Mouse (Mus musculus) heart, postnatal 0 days (tissue): ENCODE data around the gene Ccdc85c. TPM values are rescaled to one million over a fixed set of nuclear protein-coding genes. Genes with fewer than 3 reads are reported as not detected.

Source experiments
- ATAC-seq: fragments of 200-750 bp; cut with Nextera tagmentation; 2 replicates; pipeline ENCODE4 v1.8.0; 2017; ENCODE audit warnings: low read depth, moderate number of reproducible peaks, moderate library complexity; ENCODE audit not compliant: insufficient read depth
- DNase-seq: peaks from one replicate; pipeline ENCODE4 v3.0.0-alpha.2; 2016; ENCODE audit warnings: low spot score
- H3K27ac ChIP-seq: fragments of 300-500 bp; sonication (generic); 2 replicates; pipeline ENCODE4 v1.5.1; 2014; ENCODE audit warnings: low read depth, mild to moderate bottlenecking
- H3K27me3 ChIP-seq: fragments of 300-500 bp; sonication (generic); 2 replicates; pipeline ENCODE4 v1.6.1; 2014; ENCODE audit warnings: low read length, mixed read lengths; ENCODE audit not compliant: control insufficient read depth, insufficient read depth
- H3K36me3 ChIP-seq: fragments of 300-500 bp; sonication (generic); replicated peaks from 2 replicates; pipeline ENCODE4 v1.6.1; 2014; ENCODE audit warnings: low read length, mixed read lengths; ENCODE audit not compliant: control insufficient read depth, insufficient read depth
- H3K4me1 ChIP-seq: fragments of 300-500 bp; sonication (generic); 2 replicates; pipeline ENCODE4 v1.6.1; 2014; ENCODE audit warnings: antibody characterized with exemption; ENCODE audit not compliant: control insufficient read depth, insufficient read depth
- H3K4me2 ChIP-seq: fragments of 300-500 bp; sonication (generic); 2 replicates; pipeline ENCODE4 v1.6.1; 2014; ENCODE audit warnings: low read depth, mild to moderate bottlenecking, low read length, moderate library complexity
- H3K4me3 ChIP-seq: fragments of 300-500 bp; sonication (generic); 2 replicates; pipeline ENCODE4 v1.5.1; 2014; ENCODE audit warnings: low read depth, low read length
- H3K9ac ChIP-seq: fragments of 300-500 bp; sonication (generic); replicated peaks from 2 replicates; pipeline ENCODE4 v1.6.1; 2014; ENCODE audit warnings: low read depth, low read length, mixed read lengths
- H3K9me3 ChIP-seq: fragments of 300-500 bp; sonication (generic); replicated peaks from 2 replicates; pipeline ENCODE4 v1.6.1; 2016; ENCODE audit warnings: low read length; ENCODE audit not compliant: control insufficient read depth
- CTCF ChIP-seq: IDR thresholded peaks from 2 replicates; pipeline ENCODE4 v1.5.1; 2016; ENCODE audit warnings: antibody characterized with exemption, control low read depth, low read depth
- EP300 ChIP-seq: IDR thresholded peaks from 2 replicates; pipeline ENCODE4 v1.6.1; 2016; ENCODE audit warnings: antibody characterized with exemption, low read depth
- WGBS: fragments of 180-500 bp; shearing (Covaris S2); extraction: QIAGEN DNeasy Blood & Tissue Kit; methylation state at CpG from one replicate; pipeline ENCODE4 v1.1.7; 2014; 5-methylcytosine and 5-hydroxymethylcytosine counted together
- polyA plus RNA-seq: library from polyadenylated mRNA; unstranded; fragments of >200 nt; fragmentation: Nextera tagmentation; extraction: Ambion mirVana; gene quantifications from 2 replicates; pipeline ENCODE4 v1.2.1, GENCODE M21; 2015
- total RNA-seq: library from RNA; depleted of rRNA; stranded (reverse); fragments of >200 nt; gene quantifications from 2 replicates; pipeline ENCODE4 v1.2.3, GENCODE M21; 2014; ENCODE audit warnings: low replicate concordance

Gene Ccdc85c
- total and polyA plus RNA-seq, 2 experiments from 2014 or later: 7.8 to 44.7 TPM

DNA sequence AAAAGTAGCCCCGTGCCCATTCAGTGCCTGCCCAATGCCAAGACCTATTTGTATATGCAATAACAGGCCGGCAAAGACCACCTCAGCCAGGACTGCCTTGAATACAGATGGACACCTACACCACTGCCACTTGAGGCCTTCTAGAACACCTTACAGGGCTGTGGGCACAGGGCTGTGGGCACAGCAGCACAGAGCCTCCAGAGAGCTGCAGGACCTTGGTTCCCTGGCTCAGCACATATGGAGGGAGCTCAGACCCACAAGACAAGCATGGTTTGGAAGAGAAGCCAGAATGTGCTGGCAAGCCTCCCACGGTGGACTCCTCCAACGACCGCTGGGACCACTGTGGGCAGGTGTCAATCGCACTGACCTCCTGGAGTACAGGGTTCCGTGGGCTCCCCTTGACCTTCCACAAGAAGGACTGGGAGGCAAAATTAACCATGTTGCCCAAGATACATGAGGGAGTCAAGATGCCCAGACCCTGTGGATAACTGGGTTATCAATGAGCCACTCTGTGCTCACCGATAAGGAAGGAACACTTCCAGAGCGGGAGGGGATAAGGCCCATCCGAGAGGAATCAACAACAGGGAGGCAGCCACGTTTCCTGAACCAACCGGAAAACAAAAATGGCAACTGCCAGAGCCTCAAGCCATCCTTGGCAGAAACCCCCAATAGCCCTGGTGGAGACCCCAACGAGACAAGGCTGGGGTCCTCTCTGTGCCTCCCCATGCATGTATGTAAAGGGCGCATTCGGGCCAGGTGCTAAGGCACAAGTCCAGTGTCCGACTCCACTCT, 3.7 kb downstream of the Ccdc85c start:
- 49% methylated on average over 16 of the region's 16 CpGs for WGBS
- TF ChIP-seq CTCF: no peak
- no peak for TF ChIP-seq EP300

DNA sequence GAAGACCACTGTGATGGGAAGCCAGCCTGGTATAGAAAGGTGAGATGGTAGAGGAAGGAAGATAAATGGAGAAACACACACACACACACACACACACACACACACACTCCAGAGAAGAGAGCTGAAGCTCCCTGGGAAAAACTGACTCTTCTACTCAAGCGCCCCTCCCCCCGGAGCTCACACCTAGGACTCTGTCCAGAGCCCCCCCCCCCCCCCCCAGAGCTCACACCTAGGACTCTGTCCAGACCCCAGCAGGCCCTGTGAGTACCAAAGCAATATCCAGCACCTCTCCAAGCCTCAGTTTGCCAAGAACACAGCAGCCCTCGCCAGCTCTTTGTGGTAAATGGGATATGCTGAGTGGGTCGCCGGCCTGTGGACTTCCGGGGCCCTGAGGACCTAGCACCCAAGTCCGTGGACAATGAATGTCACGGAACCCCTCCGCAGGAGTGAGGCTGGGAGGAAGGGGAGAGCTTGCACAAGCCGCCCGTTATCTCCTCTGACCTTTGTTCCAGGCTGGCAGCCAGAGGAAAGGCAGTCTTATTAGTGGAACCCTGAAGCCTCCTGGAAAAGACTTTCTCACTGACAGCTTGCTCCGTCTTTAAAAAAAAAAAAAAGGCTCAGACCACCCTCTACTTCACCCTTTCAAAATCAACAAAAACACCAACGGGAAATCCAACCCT, 4.8 kb downstream of the Ccdc85c start:
- Histone ChIP-seq H3K4me2 (peak overlapping the region; percentile 35), H3K9ac (no peak overlapping the region), H3K27ac (peak overlapping the region; percentile 41), H3K27me3 (no peaks in the 10 kb centered on the region), H3K4me3 (no peak overlapping the region), H3K9me3 (no peaks in the 10 kb centered on the region), H3K36me3 (no peaks in the 10 kb centered on the region), H3K4me1 (peaks cover 78% of the 10 kb centered on the region)
- DNase-seq (peak; percentile 70), ATAC-seq (no peak)
- TF ChIP-seq EP300 (no peak), CTCF (no peak)
- WGBS: 22% methylated on average over 12 of the region's 13 CpGs

More for the DNA sequence above, 3.7 kb downstream of the Ccdc85c start:
- no peak for ATAC-seq
- no peaks in the 10 kb centered on the region for H3K9me3 ChIP-seq
- peak overlapping the region; percentile 25 for H3K4me2 ChIP-seq
- DNase-seq: no peak
- H3K36me3 ChIP-seq: no peaks in the 10 kb centered on the region
- H3K4me1 ChIP-seq: peaks cover 72% of the 10 kb centered on the region
- H3K4me3 ChIP-seq: no peak overlapping the region
- H3K27ac ChIP-seq: peak overlapping the region; percentile 33; the same call in 1 of the 2 replicates
- H3K27me3 ChIP-seq: no peaks in the 10 kb centered on the region
- H3K9ac ChIP-seq: 0 out of 2 replicates have a peak overlapping the region, but pooled peaks have one; percentile 31

DNA sequence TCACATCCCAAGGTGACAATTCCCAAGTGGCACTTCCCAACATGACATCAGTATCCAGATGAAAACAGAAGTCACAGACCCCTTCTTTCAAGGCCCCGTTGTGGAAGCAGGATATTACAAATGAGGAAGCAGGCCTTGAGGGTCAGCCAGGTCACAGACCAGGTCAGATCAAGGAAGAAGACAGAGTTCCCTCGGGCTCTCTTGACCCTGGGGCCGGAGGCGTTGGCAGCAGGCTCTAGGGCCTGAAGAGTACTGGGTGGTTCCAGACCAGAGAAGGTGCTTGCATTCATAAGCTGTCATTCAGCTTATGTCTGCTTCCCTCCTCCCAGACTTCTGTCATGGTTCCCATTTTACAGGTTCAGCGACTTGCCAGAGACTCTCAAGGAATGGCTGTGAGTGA, 5.5 kb downstream of the Ccdc85c start:
- H3K27ac ChIP-seq: no peak overlapping the region
- H3K4me1 ChIP-seq: peaks cover 79% of the 10 kb centered on the region
- H3K27me3 ChIP-seq: no peaks in the 10 kb centered on the region

DNA sequence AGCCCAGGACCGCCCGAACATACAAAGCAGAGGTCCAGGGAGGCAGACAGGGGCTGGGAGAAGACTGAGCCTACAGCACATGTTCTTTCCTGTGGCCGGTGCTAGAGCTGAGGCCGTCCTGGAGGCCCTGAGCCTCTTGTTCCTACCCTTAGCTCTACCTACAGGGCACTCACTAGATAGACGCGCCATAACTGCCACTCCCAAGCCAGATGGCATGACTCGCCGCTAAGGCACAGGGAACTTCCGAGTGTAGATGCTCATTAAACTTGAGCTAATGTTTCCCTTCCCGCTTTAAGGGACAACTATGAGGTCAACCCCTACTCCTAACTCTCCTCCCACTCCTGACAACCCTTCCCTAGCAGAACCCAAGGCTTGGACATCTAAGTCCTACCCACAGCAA, 6.3 kb downstream of the Ccdc85c start:
- H3K4me1 ChIP-seq: peaks cover 78% of the 10 kb centered on the region
- H3K4me3 ChIP-seq: no peak overlapping the region
- 86% methylated on average over 10 of the region's 10 CpGs for WGBS
- H3K27ac ChIP-seq: no peak overlapping the region
- H3K27me3 ChIP-seq: no peaks in the 10 kb centered on the region
- no peak overlapping the region for H3K4me2 ChIP-seq
- DNase-seq (no peak), ATAC-seq (no peak)
- H3K36me3 ChIP-seq: no peaks in the 10 kb centered on the region
- H3K9ac ChIP-seq: no peak overlapping the region
- no peak for TF ChIP-seq EP300
- TF ChIP-seq CTCF: no peak
- no peaks in the 10 kb centered on the region for H3K9me3 ChIP-seq

More for the DNA sequence above, 5.5 kb downstream of the Ccdc85c start:
- no peak for DNase-seq
- Histone ChIP-seq H3K4me2 (no peak overlapping the region), H3K4me3 (no peak overlapping the region), H3K9ac (no peak overlapping the region), H3K36me3 (no peaks in the 10 kb centered on the region), H3K9me3 (no peaks in the 10 kb centered on the region)
- 60% methylated on average over 5 of the region's 5 CpGs for WGBS
- ATAC-seq: no peak
- TF ChIP-seq CTCF (no peak), EP300 (no peak)

DNA sequence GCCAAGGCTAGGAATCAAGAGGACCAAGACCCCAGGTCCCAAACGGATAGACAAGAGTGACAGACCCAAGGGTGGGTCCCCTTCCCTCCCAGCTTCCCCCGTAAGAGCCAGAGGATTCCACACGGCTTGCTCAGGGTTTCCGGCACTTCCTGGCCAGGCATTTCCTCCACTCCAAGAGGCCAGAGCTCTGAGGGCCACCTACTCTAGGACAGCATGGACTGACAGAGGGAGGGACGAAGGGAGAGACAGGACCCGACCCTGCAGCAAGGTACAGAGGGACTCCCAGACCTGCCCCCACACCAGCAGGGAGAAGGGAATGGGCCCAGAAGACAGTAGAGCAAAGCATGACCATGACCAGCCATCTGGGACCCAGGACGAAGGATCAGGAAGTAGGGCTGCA, 7.6 kb downstream of the Ccdc85c start:
- Histone ChIP-seq H3K9ac (no peak overlapping the region), H3K4me3 (no peak overlapping the region), H3K4me2 (no peak overlapping the region), H3K36me3 (no peaks in the 10 kb centered on the region), H3K27me3 (no peaks in the 10 kb centered on the region), H3K4me1 (peaks cover 68% of the 10 kb centered on the region), H3K9me3 (no peaks in the 10 kb centered on the region), H3K27ac (peak overlapping the region; percentile 69)
- WGBS: 55% methylated on average over 7 of the region's 7 CpGs
- DNase-seq (no peak), ATAC-seq (peak; percentile 23)
- TF ChIP-seq CTCF (no peak), EP300 (peak; percentile 56; the same call in 1 of the 2 replicates)
